Mouse (Mus musculus) limb, embryonic 10.5 days (tissue): ENCODE results near the gene Uspl1. TPM values are rescaled to one million over a fixed set of nuclear protein-coding genes. Genes with fewer than 3 reads are reported as not detected.

ENCODE experiments used
- DNase-seq: peaks from one replicate; pipeline ENCODE4 v3.0.0-alpha.2; 2017; ENCODE audit warnings: low spot score
- H3K27ac ChIP-seq: fragments of 300-500 bp; sonication (generic); 2 replicates; pipeline ENCODE4 v1.5.1; 2016; ENCODE audit warnings: mild to moderate bottlenecking
- H3K27me3 ChIP-seq: fragments of 300-500 bp; sonication (generic); 2 replicates; pipeline ENCODE4 v1.6.1; 2016; ENCODE audit warnings: low read depth, mild to moderate bottlenecking; ENCODE audit not compliant: poor library complexity, severe bottlenecking
- H3K36me3 ChIP-seq: fragments of 300-500 bp; sonication (generic); 2 replicates; pipeline ENCODE4 v1.6.1; 2016; ENCODE audit warnings: mild to moderate bottlenecking, moderate library complexity
- H3K4me1 ChIP-seq: fragments of 300-500 bp; sonication (generic); 2 replicates; pipeline ENCODE4 v1.6.1; 2016
- H3K4me3 ChIP-seq: fragments of 300-500 bp; sonication (generic); 2 replicates; pipeline ENCODE4 v1.5.1; 2016; ENCODE audit warnings: mild to moderate bottlenecking, moderate library complexity
- H3K9me3 ChIP-seq: fragments of 300-500 bp; sonication (generic); replicated peaks from 2 replicates; pipeline ENCODE4 v1.6.1; 2016; ENCODE audit warnings: mild to moderate bottlenecking
- WGBS: fragments of 180-500 bp; shearing (Covaris S2); methylation state at CpG from one replicate; pipeline ENCODE4 v1.1.7; 2016; 5-methylcytosine and 5-hydroxymethylcytosine counted together
- microRNA-seq: library from miRNA; unstranded; fragments of <30 nt; microRNA quantifications from one replicate; pipeline ENCODE4, GENCODE M21; 2017
- polyA plus RNA-seq: library from polyadenylated mRNA; unstranded; fragments of >200 nt; fragmentation: Nextera tagmentation; extraction: Ambion mirVana; gene quantifications from 2 replicates; pipeline ENCODE4 v1.2.1, GENCODE M21; 2016

The Uspl1 gene
- polyA plus RNA-seq, 1 experiment from 2014 or later = 72.9 TPM

- Histone ChIP-seq H3K9me3 (no peaks in the 10 kb centered on the region), H3K36me3 (no peaks in the 10 kb centered on the region), H3K4me1 (peaks cover 24% of the 10 kb centered on the region), H3K27ac (no peak overlapping the region), H3K4me3 (no peak overlapping the region), H3K27me3 (no peaks in the 10 kb centered on the region)
- 87% methylated on average over 2 of the region's 2 CpGs for WGBS
- no peak for DNase-seq
These were observed 71.4 kb downstream of the Uspl1 start for GRCm38 (mm10) chr5:149255522-149255921.

DNA sequence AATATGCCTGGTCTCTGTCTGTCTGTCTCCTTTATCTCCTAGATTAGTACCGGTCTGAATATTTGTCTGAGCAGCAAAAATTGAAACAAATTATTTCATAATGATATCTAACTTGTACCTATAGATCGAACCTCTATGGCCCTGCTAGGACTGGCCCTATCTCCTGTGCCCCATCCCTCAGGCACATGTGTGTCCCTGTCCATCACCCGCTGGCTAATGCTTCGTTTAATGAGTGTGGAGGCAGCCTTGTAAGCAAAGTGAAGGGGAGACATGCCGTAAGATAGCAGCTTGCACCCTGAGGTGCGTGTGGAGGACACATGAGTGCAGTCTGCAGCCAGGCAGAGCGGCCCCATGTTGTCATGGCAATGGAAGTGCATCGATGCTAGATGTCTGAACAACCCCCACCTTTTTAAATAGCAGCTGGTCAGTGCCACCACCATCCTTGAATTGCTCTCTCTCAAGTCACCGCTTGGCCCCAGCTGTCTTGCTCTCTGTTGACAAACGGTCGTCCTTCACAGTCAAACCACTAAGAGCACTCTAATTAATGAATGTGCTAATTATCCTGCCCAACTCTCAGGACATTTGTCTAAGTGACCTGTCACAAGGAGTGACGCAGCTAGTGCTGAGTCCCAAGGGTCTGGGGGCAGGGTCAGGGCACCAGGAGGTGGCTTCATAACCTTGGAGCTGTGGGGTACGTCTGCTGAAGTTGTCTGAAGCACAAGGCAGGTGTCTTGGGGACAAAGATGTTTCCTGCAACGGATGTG, 73.5 kb downstream of the Uspl1 start:
- 38% methylated on average over 14 of the region's 14 CpGs for WGBS
- Histone ChIP-seq H3K27ac (0 out of 2 replicates have a peak overlapping the region, but pooled peaks have one; percentile 25), H3K36me3 (no peaks in the 10 kb centered on the region), H3K9me3 (no peaks in the 10 kb centered on the region; the same call in 1 of the 2 replicates), H3K4me1 (peaks cover 24% of the 10 kb centered on the region), H3K27me3 (no peaks in the 10 kb centered on the region), H3K4me3 (no peak overlapping the region)
- no peak for DNase-seq

DNA sequence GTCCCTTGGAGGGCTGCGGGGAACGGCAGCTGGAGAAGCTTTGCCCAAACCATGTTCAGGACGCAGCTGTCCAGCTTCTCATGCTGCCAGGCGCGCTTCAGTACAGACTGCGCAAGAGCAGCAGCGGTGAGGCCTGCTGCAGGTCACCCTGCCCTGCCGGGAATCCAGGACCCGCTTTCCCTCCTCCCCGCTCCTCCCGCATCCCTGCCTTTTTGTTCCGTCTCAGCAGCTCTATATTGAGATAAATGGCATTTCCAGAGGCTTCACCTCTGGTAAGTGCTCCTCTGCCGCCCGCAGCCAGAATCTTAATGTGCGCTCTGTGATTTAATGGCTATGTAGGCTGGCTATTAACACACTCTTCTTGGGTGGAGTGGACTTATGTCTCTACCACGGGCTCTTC, 74.9 kb downstream of the Uspl1 start:
- 0 out of 2 replicates have a peak overlapping the region, but pooled peaks have one; percentile 9 for H3K4me3 ChIP-seq
- peak; percentile 49 for DNase-seq
- peak overlapping the region; percentile 67 for H3K27ac ChIP-seq
- H3K4me1 ChIP-seq = peaks cover 24% of the 10 kb centered on the region
- no peaks in the 10 kb centered on the region; the same call in 1 of the 2 replicates for H3K9me3 ChIP-seq
- WGBS = 33% methylated on average over 16 of the region's 16 CpGs
- H3K36me3 ChIP-seq = no peaks in the 10 kb centered on the region
- H3K27me3 ChIP-seq = no peaks in the 10 kb centered on the region

DNA sequence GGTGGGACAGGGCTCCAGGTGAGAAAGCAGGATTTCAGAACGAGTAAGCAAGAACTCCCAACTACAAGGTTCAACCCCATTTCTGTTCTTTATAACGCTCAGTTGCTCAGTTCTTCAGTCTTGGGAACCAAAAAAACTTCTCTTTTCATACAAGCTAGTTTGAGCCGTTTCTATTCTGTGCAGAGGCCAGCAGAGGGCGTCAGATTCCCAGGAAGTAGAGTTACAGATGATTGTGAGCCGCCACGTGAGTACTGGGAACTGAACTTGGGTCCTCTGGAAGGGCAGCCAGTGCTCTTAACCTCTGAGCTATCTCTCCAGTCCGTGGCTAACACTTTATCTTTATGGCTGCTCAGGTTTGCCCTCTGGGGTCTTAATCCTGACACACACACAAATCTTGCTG, 77.3 kb downstream of the Uspl1 start:
- WGBS = 79% methylated on average over 7 of the region's 7 CpGs
- Histone ChIP-seq H3K9me3 (no peaks in the 10 kb centered on the region; the same call in 1 of the 2 replicates), H3K4me3 (no peak overlapping the region), H3K27ac (no peak overlapping the region), H3K4me1 (peaks cover 34% of the 10 kb centered on the region), H3K36me3 (no peaks in the 10 kb centered on the region), H3K27me3 (no peaks in the 10 kb centered on the region)
- DNase-seq = no peak

DNA sequence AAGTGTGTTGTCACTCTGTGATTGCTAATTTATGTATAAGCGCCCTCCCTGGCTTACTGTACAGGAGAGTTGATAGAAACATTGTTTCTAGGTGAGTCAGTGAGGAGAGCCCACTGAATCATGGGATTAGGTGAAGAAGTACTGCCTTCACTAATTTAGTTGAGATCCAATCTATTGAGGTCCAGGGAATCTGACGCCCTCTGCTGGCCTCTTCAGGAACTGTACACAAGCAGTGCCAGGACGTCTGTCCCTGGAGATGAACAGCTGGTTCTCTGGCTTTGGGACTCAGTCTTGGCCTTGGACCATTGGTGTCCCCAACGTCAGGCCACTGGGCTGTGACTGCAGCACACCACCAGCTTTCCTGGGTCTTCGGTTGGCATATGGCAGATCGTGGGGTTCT, 77.7 kb downstream of the Uspl1 start:
- Histone ChIP-seq H3K36me3 (no peaks in the 10 kb centered on the region), H3K27me3 (no peaks in the 10 kb centered on the region), H3K27ac (no peak overlapping the region), H3K4me3 (no peak overlapping the region), H3K9me3 (no peaks in the 10 kb centered on the region; the same call in 1 of the 2 replicates), H3K4me1 (peaks cover 34% of the 10 kb centered on the region)
- 66% methylated on average over 6 of the region's 6 CpGs for WGBS
- DNase-seq = no peak

DNA sequence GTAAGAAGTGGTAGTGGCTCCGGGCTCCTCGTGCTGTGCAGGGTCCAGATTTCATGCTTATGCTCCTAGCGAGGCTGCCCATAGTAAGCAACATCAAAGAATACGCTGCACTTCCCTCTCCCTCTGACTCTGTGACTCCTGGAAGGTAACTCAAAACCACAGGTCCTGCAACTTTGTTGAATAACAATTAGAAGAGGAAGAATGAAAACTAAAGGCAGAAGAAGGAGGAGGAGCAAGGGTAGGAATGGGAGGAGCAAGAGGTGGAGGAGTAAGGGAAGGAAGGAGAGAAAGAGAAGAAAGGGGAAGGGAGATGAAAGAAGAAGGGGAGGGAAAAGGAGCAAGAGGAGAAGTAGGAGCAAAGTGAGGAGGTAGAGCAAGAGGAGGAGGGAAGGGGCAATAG, 80.3 kb downstream of the Uspl1 start, which contains the start of gene Alox5ap:
TSS of gene Alox5ap (plus strand) at position 363 of the 400 bp plus-strand sequence.
- no peak for DNase-seq
- 62% methylated on average over 4 of the region's 4 CpGs for WGBS

GRCm38 (mm10) chr5:149264878-149265279, 80.7 kb downstream of the Uspl1 start:
- no peak for DNase-seq
- WGBS = 53% methylated on average over 6 of the region's 6 CpGs
- Histone ChIP-seq H3K27ac (peak overlapping the region; percentile 19; the same call in 1 of the 2 replicates), H3K9me3 (no peaks in the 10 kb centered on the region; the same call in 1 of the 2 replicates), H3K27me3 (no peaks in the 10 kb centered on the region), H3K4me3 (no peak overlapping the region), H3K36me3 (no peaks in the 10 kb centered on the region), H3K4me1 (peaks cover 10% of the 10 kb centered on the region)

More for the DNA sequence above, 80.3 kb downstream of the Uspl1 start, which contains the start of gene Alox5ap:
- Histone ChIP-seq H3K4me1 (peaks cover 14% of the 10 kb centered on the region), H3K27ac (peak within 1 kb of the TSS; percentile 19; the same call in 1 of the 2 replicates), H3K4me3 (no peak within 1 kb of the TSS), H3K27me3 (no peaks in the 10 kb centered on the region), H3K36me3 (no peaks in the 10 kb centered on the region), H3K9me3 (no peaks in the 10 kb centered on the region; the same call in 1 of the 2 replicates)

Small RNA genes lying within 50 kb of the gene (microRNA-seq; reads per million reads assigned to microRNA genes)
- not detected for gene Gm24105

Other genes starting within 250 kb of the Uspl1 start
- gene Gm42791, start 189.2 kb upstream of the Uspl1 start, polyA plus RNA-seq = 0.85 TPM in 1 of 2 replicates, not detected in the other
- 1,666 and 1,835 TPM in 2 replicates for gene Hmgb1, start 139 bp downstream of the Uspl1 start, polyA plus RNA-seq
- 6.2 and 8.7 TPM in 2 replicates for gene Alox5ap, start 80.4 kb downstream of the Uspl1 start, polyA plus RNA-seq
- 0.26 and 0.33 TPM in 2 replicates for gene Medag, start 227.4 kb downstream of the Uspl1 start, polyA plus RNA-seq